Mouse (Mus musculus) embryonic facial prominence, embryonic 13.5 days (tissue): ENCODE results near the gene Teddm2. TPM values are rescaled to one million over a fixed set of nuclear protein-coding genes. Genes with fewer than 3 reads are reported as not detected.
A peak's percentile ranks its signal among the peaks of the same experiment; 100 is the strongest.

Source experiments
- ATAC-seq: fragments of 200-750 bp; cut with Nextera tagmentation; 2 replicates; pipeline ENCODE4 v1.8.0; 2017; ENCODE audit warnings: low read depth; ENCODE audit not compliant: insufficient number of reproducible peaks, insufficient read depth, low FRiP score, low TSS enrichment
- H3K27ac ChIP-seq: fragments of 300-500 bp; sonication (generic); 2 replicates; pipeline ENCODE4 v1.5.1; 2015; ENCODE audit warnings: moderate library complexity, mild to moderate bottlenecking, inconsistent platforms
- H3K27me3 ChIP-seq: fragments of 300-500 bp; sonication (generic); 2 replicates; pipeline ENCODE4 v1.6.1; 2015; ENCODE audit warnings: mild to moderate bottlenecking, inconsistent platforms
- H3K36me3 ChIP-seq: fragments of 300-500 bp; sonication (generic); 2 replicates; pipeline ENCODE4 v1.6.1; 2015; ENCODE audit warnings: mild to moderate bottlenecking, inconsistent platforms
- H3K4me1 ChIP-seq: fragments of 300-500 bp; sonication (generic); 2 replicates; pipeline ENCODE4 v1.6.1; 2015; ENCODE audit warnings: inconsistent platforms
- H3K4me2 ChIP-seq: fragments of 300-500 bp; sonication (generic); 2 replicates; pipeline ENCODE4 v1.6.1; 2015; ENCODE audit warnings: moderate library complexity, mild to moderate bottlenecking, inconsistent platforms
- H3K4me3 ChIP-seq: fragments of 300-500 bp; sonication (generic); 2 replicates; pipeline ENCODE4 v1.5.1; 2015; ENCODE audit warnings: mild to moderate bottlenecking, inconsistent platforms
- H3K9ac ChIP-seq: fragments of 300-500 bp; sonication (generic); 2 replicates; pipeline ENCODE4 v1.6.1; 2015; ENCODE audit warnings: mild to moderate bottlenecking, inconsistent platforms
- H3K9me3 ChIP-seq: fragments of 300-500 bp; sonication (generic); 2 replicates; pipeline ENCODE4 v1.6.1; 2016; ENCODE audit warnings: inconsistent platforms
- WGBS: fragments of 180-500 bp; shearing (Covaris S2); methylation state at CpG from one replicate; pipeline ENCODE4 v1.1.7; 2015; ENCODE audit warnings: mixed read lengths; 5-methylcytosine and 5-hydroxymethylcytosine counted together
- polyA plus RNA-seq: library from polyadenylated mRNA; unstranded; fragments of >200 nt; fragmentation: Nextera tagmentation; extraction: Ambion mirVana; gene quantifications from 2 replicates; pipeline ENCODE4 v1.2.1, GENCODE M21; 2015

Gene Teddm2
- 1.2 and 1.3 TPM in 2 replicates for polyA plus RNA-seq

DNA sequence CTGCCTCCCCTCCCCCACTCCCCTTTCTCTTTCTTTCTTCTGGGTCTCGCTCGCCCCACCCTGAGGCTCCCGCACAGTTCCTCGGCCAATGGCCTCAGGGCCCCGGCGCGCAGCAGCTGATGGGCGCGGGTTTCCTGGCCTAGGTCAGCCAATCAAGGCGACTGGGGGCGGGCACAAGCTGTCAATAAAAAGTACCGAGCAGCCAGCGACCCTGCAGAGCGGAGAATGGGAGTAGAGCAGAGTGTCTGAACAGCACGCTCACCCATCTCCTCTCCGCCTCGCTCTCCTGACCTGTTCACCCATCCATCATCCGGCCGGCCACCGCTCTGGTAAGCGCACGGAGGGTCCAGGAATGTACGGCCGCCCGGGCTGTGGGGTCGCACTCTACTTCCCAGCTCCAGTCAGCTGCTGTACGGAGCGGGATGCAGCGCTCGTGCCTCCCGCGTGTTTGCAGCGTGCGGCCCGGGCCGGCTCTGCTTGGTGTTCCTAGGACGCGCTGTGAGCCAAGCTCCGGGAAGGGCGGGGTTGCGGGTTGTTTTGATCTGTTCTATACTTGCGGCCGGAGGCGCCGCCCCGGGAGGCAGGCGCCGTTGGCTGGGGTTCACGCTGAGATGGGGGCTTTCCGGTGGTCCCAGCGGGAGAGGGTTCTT, at the start of gene Teddm2, which contains the start of gene Glul:
TSS of gene Teddm2 (minus strand) at position 498 of the 650 bp plus-strand sequence.
TSS of gene Glul (plus strand) at position 214 of the 650 bp plus-strand sequence.
- peak; percentile 93 for ATAC-seq
- under 1% methylated on average over 51 of the region's 51 CpGs for WGBS
- peak within 1 kb of the TSS; percentile 77 for H3K4me3 ChIP-seq
- peaks cover 27% of the 10 kb centered on the region for H3K4me1 ChIP-seq
- peak within 1 kb of the TSS; percentile 92 for H3K9ac ChIP-seq
- peaks cover 23% of the 10 kb centered on the region for H3K36me3 ChIP-seq
- H3K9me3 ChIP-seq: no peaks in the 10 kb centered on the region
- H3K27ac ChIP-seq: peak within 1 kb of the TSS; percentile 98
- peak within 1 kb of the TSS; percentile 78 for H3K4me2 ChIP-seq
- H3K27me3 ChIP-seq: no peaks in the 10 kb centered on the region

DNA sequence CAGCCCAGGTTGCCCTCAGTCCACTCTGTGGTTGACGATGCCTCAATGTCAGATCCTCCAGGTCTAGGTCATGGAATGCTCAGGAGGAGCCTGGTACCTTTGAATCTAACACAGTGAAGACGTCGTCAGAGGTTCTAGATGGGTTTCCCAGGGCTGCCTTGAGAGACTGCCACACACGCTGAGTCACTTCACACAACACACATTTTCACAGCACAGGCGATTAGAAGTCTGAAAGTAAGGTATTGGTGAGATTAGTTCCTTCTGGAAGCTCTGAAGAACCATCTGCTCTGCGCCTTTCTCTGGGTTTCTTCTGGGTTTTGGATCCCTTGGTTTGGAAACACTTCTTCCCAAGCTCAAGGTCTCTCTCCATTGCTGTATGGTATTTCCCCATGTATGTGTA, 47.8 kb upstream of the Teddm2 start:
- H3K27ac ChIP-seq: no peak overlapping the region
- no peaks in the 10 kb centered on the region for H3K36me3 ChIP-seq
- no peaks in the 10 kb centered on the region for H3K4me1 ChIP-seq
- no peak overlapping the region for H3K4me2 ChIP-seq
- 94% methylated on average over 6 of the region's 6 CpGs for WGBS
- H3K9me3 ChIP-seq: no peaks in the 10 kb centered on the region
- no peaks in the 10 kb centered on the region for H3K27me3 ChIP-seq
- ATAC-seq: no peak
- no peak overlapping the region for H3K4me3 ChIP-seq
- H3K9ac ChIP-seq: no peak overlapping the region

DNA sequence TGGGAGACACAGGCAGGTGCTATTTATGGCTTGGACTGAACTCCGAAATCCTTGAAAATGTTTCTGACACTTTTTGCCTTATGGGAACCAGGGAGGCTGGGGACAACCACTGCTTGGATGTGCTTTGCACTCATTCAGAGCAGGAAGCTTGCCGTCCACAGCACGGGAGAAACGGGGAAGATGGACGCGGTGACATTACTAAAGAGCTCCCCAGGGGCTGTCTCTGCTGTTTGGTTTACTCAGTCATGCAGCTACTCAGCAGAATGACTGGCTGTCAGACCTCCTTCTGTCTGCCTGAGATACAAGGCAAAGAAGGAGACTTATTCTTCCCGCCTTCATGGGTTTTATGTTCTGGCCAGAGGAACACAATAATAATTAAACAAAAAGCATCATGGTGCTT, 46.9 kb upstream of the Teddm2 start:
- Histone ChIP-seq H3K27ac (no peak overlapping the region), H3K4me1 (no peaks in the 10 kb centered on the region), H3K4me2 (no peak overlapping the region), H3K9me3 (no peaks in the 10 kb centered on the region), H3K27me3 (no peaks in the 10 kb centered on the region), H3K36me3 (no peaks in the 10 kb centered on the region), H3K4me3 (no peak overlapping the region), H3K9ac (no peak overlapping the region)
- 45% methylated on average over 7 of the region's 7 CpGs for WGBS
- no peak for ATAC-seq

DNA sequence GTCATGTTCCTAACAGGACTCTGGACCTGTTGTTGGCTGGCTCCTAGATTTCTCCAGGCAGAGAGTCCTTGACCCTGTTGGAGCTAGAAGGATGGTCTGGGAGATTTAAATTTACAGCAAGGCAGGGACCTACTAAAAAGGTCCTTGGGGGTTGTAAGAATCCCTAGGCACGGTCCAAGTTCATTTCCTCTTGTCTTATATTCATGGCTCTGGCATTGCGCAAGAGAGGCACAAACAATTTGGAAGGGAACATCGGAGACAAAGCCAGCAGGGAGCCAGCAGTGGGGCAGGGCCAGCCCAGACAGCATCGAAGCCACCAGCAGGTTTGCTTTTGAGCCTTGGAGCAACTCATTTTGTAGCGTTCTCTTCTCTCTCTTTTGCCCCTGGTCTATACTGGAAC, 45.2 kb upstream of the Teddm2 start:
- Histone ChIP-seq H3K27ac (no peak overlapping the region), H3K36me3 (no peaks in the 10 kb centered on the region), H3K4me3 (no peak overlapping the region), H3K27me3 (no peaks in the 10 kb centered on the region), H3K9me3 (no peaks in the 10 kb centered on the region), H3K9ac (no peak overlapping the region), H3K4me2 (no peak overlapping the region), H3K4me1 (no peaks in the 10 kb centered on the region)
- WGBS: 78% methylated on average over 5 of the region's 5 CpGs
- no peak for ATAC-seq

DNA sequence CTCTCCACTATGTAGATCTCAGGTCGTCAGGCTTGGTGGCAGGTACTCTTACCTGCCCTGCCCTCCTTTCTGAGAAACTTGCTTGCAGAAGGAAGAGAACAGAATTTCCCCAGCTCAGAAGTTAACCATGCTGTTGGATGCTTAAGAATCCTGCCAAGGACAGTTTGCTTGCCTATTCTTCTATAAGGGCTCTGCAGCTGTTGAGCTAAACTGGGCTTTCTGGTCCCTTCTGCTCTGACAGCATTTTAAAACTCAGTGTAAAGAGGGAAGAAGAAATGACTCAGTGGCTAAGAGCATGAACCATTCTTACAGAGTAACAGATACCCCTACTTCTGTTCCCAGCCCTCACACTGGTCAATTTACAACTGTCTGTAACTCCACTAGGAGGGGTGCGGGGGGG, 41.0 kb upstream of the Teddm2 start:
- H3K36me3 ChIP-seq: no peaks in the 10 kb centered on the region
- 72% methylated on average over 2 of the region's 2 CpGs for WGBS
- no peak overlapping the region for H3K9ac ChIP-seq
- no peak overlapping the region for H3K27ac ChIP-seq
- no peak overlapping the region for H3K4me3 ChIP-seq
- no peak for ATAC-seq
- H3K4me2 ChIP-seq: no peak overlapping the region
- no peaks in the 10 kb centered on the region for H3K9me3 ChIP-seq
- no peaks in the 10 kb centered on the region for H3K4me1 ChIP-seq
- no peaks in the 10 kb centered on the region for H3K27me3 ChIP-seq

DNA sequence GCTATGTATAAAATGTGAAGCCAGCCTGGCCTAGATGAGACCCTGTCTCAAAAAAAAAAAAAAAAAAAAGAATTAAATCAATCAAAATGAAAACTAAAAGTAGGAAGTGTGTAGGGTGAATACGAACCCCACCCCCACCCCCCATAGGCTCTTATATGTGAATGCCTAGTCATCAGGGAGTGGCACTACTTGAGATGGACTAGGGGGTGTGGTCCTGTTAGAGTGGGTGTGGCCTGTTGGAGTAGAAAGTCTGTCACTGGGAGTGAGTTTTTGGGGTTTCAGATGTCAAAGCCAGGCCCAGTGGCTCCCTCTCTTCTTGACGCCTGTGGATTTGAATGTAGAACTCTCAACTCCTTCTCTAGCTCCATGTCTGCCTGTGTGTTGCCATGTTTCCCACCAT, 37.0 kb upstream of the Teddm2 start:
- Histone ChIP-seq H3K4me3 (no peak overlapping the region), H3K27me3 (no peaks in the 10 kb centered on the region), H3K9ac (no peak overlapping the region), H3K36me3 (no peaks in the 10 kb centered on the region), H3K4me2 (no peak overlapping the region), H3K9me3 (no peaks in the 10 kb centered on the region), H3K27ac (no peak overlapping the region), H3K4me1 (no peaks in the 10 kb centered on the region)
- no peak for ATAC-seq
- WGBS: 97% methylated on average over 2 of the region's 2 CpGs

DNA sequence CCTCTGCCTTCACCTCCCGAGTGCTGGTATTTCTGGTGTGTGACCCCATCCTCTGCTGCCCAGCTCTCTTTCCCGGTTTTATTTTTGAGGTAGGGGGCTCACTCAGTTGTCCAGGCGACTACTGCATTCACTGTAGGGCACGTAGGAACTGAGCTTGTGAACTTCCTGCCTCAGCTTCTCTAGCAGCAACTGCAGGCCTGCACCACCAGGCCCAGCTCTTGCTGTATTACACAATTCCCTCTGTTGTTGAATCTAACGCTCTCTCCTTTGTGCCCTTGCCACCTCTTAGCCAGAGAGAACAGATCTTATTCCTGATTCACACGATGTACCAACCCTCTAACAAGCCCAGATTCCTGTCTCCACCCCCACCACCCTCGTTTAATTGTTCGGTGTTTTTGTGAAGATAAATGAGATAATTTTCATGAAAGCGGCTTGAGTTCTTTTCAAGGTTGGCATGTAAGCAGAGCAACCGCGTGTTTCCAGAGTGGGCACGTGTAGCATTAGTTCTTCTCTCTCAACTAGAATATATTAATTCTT, 35.9 kb upstream of the Teddm2 start:
- no peak overlapping the region for H3K4me2 ChIP-seq
- H3K9ac ChIP-seq: no peak overlapping the region
- no peaks in the 10 kb centered on the region for H3K4me1 ChIP-seq
- H3K9me3 ChIP-seq: no peaks in the 10 kb centered on the region
- ATAC-seq: no peak
- H3K4me3 ChIP-seq: no peak overlapping the region
- H3K36me3 ChIP-seq: no peaks in the 10 kb centered on the region
- no peaks in the 10 kb centered on the region for H3K27me3 ChIP-seq
- WGBS: 74% methylated on average over 12 of the region's 12 CpGs
- no peak overlapping the region for H3K27ac ChIP-seq

DNA sequence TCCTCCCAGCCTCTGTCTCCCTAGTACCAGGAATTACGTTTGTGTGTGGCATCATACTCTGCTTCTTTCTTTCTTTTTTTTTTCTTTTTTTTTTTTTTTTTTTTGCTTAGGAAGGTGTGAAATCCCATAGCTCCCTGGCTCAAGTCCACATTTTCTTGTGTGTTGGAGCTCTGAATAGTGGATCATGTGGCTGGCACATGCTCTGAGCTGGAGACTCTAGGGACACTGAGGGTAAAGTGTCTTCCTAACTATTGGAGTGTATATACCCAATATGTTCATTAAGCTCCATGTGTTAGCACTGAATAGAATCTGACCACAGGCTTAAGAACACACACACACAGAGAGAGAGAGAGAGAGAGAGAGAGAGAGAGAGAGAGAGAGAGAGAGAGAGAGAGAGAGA, 33.7 kb upstream of the Teddm2 start:
- ATAC-seq: no peak
- 55% methylated on average over 1 of the region's 1 CpGs for WGBS

DNA sequence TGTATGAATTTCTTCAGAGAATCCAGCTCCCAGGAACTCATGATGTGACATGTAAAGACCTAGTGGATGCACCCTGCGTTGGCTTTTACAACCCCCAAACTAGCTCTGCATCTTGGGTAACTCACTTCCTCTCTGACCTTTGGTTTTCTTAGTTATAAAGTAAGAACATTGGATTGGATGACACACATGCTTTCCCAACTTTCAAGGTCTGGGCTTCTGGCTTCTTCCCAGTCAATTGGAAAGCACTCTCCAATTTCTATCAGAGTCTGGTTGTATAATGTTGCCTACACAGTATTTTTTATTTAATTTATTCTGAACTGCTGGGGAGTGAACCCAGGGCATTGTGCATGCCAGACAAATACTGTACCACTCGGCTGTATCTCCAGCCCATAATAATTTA, 30.4 kb upstream of the Teddm2 start:
- Histone ChIP-seq H3K9ac (no peak overlapping the region), H3K4me1 (no peaks in the 10 kb centered on the region), H3K36me3 (no peaks in the 10 kb centered on the region), H3K27ac (no peak overlapping the region), H3K9me3 (no peaks in the 10 kb centered on the region), H3K4me3 (no peak overlapping the region), H3K4me2 (no peak overlapping the region), H3K27me3 (no peaks in the 10 kb centered on the region)
- 85% methylated on average over 2 of the region's 2 CpGs for WGBS
- ATAC-seq: no peak

More for the DNA sequence above, 33.7 kb upstream of the Teddm2 start:
- H3K4me3 ChIP-seq: no peak overlapping the region
- H3K4me2 ChIP-seq: no peak overlapping the region
- no peaks in the 10 kb centered on the region for H3K9me3 ChIP-seq
- no peaks in the 10 kb centered on the region for H3K36me3 ChIP-seq
- no peak overlapping the region for H3K9ac ChIP-seq
- H3K4me1 ChIP-seq: no peaks in the 10 kb centered on the region
- H3K27ac ChIP-seq: no peak overlapping the region
- no peaks in the 10 kb centered on the region for H3K27me3 ChIP-seq

DNA sequence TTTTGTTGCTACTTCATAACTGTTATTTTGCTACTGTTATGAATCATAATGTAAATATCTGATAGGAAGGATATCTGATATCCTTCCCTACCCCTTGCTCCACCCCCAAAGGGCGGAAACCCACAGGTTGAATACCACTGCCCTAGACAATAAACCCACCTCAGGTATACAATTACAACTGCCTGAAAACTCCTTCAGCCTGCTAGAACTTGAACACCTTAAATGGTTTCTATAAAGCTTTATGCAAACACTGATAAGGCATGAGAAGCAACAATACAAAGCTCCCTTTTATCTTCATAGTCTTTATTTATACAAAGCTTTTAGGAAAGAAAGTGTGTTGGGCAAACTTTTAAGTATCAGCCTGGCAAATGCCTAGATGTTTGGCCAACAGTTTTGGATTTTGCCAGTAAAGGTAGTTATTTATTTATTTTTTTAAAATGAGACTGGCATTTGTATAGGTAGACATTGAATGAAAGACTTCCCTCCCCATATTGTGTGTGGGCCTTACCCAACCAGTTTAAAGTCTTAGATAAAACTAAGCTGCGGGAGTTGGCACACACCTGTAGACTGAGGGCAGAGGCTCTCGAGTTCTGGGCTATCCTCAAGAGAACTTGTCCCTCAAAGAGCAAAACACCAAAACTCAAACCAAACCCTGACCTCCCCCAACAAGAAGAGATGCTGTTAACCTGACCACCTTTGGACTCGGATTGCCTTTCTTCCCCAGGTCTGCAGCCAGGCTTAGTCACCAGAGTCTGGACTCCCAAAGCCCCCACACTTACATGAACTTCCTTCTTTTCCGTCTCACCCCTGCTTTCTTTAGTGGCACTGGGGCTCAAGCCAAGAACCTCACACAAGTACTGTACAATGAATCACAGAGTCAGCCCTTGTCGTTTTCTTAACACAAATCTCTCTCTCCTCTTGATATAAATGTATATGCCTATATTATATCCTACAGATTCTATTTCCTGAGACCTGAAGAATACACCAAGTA, 24.7 kb upstream of the Teddm2 start:
- no peak overlapping the region for H3K4me2 ChIP-seq
- H3K9me3 ChIP-seq: no peaks in the 10 kb centered on the region
- no peaks in the 10 kb centered on the region for H3K36me3 ChIP-seq
- no peaks in the 10 kb centered on the region for H3K4me1 ChIP-seq
- no peak overlapping the region for H3K4me3 ChIP-seq
- no peak overlapping the region for H3K9ac ChIP-seq
- no peaks in the 10 kb centered on the region for H3K27me3 ChIP-seq
- 81% methylated on average over 6 of the region's 6 CpGs for WGBS
- H3K27ac ChIP-seq: no peak overlapping the region
- ATAC-seq: no peak

DNA sequence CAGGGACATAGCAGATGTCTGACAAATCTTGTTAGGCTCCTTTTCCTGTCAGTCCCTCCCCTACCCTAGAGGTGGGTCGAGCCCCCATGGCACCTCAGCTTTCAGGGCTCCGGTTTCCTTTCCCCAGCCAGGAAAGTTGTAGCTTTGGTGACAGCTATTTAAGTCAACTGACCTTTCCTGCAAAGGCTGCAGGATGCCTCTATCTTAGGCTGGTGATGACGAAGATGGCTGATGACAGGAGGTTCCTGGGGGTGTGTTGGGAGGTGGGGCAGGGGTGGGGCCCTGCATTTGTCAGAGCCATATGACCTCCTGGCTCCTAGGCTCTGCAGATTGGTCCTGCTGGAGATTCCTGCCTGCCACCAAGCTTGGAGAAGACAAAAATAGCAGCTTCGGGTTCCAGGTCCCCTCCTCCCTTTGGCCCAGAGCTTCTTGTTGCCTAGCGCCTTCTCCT, 22.6 kb upstream of the Teddm2 start:
- WGBS: 26% methylated on average over 5 of the region's 5 CpGs
- Histone ChIP-seq H3K4me2 (no peak overlapping the region), H3K4me3 (no peak overlapping the region), H3K27me3 (no peaks in the 10 kb centered on the region), H3K4me1 (no peaks in the 10 kb centered on the region), H3K27ac (no peak overlapping the region), H3K36me3 (no peaks in the 10 kb centered on the region), H3K9ac (no peak overlapping the region), H3K9me3 (no peaks in the 10 kb centered on the region)
- ATAC-seq: no peak
